Mouse (Mus musculus): ENCODE measurements around the gene H2-D1. TPM values are rescaled to one million over a fixed set of nuclear protein-coding genes. Genes with fewer than 3 reads are reported as not detected.
"Not testable (repeated sequence)": the region's sequence is repeated elsewhere in the genome, so short reads cannot be mapped to it uniquely, and the experiment has no call there.

H2-D1 gene
- polyA plus RNA-seq, 1 experiment from 2014 or later: 555 TPM

- no peak for DNase-seq (ENCODE audit: low spot score)
Measured at GRCm38 (mm10) chr17:35303271-35303670, 40.7 kb downstream of the H2-D1 start.

DNA sequence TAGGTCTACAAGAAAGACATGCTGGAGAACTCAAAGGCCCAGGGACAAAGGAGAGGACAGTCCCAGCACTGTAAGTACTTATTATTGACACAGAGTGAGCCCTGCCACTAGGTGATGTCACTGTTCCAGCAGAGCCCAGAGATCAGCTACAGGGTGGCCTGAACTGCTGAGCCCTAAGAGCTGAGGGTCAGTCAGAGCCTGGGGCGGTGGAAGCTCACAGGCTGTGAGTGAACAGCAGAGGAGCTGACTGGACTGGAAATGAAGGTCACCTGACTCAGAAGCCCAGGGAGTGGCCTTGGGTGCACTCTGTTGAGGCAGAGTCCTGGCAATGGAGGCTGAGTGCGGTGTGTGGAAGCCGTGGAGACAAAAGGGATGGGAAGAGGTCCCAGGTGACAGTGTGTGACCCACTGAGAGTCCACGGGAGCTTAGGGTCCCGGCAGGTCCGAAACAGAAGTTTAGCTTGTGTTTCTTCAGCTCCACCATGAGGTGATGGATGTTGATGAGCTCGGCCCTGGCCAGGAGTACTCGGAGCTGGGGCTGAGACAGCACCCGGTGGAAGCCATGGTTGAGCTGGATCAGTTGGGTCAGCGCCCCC, 41.3 kb downstream of the H2-D1 start:
- DNase-seq (ENCODE audit: low spot score): no peak

DNA sequence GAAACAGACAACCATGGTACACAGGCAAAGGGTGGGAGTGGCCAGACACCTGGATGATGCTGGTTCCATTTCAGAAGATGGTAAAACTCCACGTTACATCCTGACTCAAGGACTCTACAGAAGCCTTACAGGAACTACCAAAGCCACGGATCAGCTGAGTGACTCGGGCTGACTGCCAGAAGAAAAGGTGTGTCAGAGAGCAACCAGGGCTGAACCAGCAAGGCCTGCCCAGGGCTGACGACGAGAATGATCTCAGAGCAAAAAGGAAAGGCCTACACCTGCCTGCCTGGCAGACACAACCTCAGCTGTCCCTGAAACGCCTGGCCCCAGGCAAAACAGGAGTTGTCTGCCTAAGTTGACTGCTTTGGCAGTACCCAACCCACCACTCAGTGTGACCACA, 41.9 kb downstream of the H2-D1 start:
- DNase-seq (ENCODE audit: low spot score): no peak

DNA sequence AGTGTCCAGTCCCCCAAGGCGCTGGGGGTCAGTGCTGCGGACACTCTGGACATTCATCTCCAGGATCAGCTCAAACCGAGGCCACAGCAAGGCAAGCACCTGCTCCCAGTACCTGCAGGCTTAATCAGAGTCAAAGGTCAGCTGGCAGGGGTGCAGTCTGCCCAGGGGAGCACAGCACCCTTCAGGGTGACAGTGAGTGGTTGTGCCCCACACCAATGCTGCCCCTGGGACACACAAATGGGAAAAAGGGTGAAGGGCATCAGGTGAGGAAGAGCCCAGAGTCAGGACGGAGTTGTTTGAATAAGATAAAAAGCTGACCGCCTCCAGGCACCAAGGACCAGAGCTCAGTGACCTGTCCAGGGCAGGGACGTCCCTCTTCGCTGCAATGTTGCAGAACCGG, 42.4 kb downstream of the H2-D1 start:
- not testable (repeated sequence) for DNase-seq (ENCODE audit: low spot score)

Small RNAs within 50 kb of the gene (microRNA-seq; reads per million reads assigned to microRNA genes)
- gene Mir6975 (ENCODE audit: borderline number of aligned reads) (2.1 reads per million), gene Mir8094 (ENCODE audit: borderline number of aligned reads) (not detected)

Other genes starting within 250 kb of the H2-D1 start
- gene Vwa7, start 246.2 kb upstream of the H2-D1 start, polyA plus RNA-seq (2015; fragmentation: Nextera tagmentation; extraction: Ambion mirVana): 0.26 and 0.36 TPM in 2 replicates
- 18.2 and 22.5 TPM in 2 replicates for gene Sapcd1, start 234.7 kb upstream of the H2-D1 start, polyA plus RNA-seq (2015; fragmentation: Nextera tagmentation; extraction: Ambion mirVana)
- 8.9 and 13.5 TPM in 2 replicates for gene Msh5, start 216.0 kb upstream of the H2-D1 start, polyA plus RNA-seq (2015; fragmentation: Nextera tagmentation; extraction: Ambion mirVana)
- 501 and 524 TPM in 2 replicates for gene Clic1, start 212.8 kb upstream of the H2-D1 start, polyA plus RNA-seq (2015; fragmentation: Nextera tagmentation; extraction: Ambion mirVana)
- gene Ddah2, start 203.7 kb upstream of the H2-D1 start, polyA plus RNA-seq (2015; fragmentation: Nextera tagmentation; extraction: Ambion mirVana): 51.6 and 57.5 TPM in 2 replicates
- 0.27 and 0.57 TPM in 2 replicates for gene Ly6g6c, start 197.3 kb upstream of the H2-D1 start, polyA plus RNA-seq (2015; fragmentation: Nextera tagmentation; extraction: Ambion mirVana)
- gene Mpig6b, start 196.5 kb upstream of the H2-D1 start, polyA plus RNA-seq (2015; fragmentation: Nextera tagmentation; extraction: Ambion mirVana): 0.06 and 0.08 TPM in 2 replicates
- gene Ly6g6e, start 185.8 kb upstream of the H2-D1 start, polyA plus RNA-seq (2015; fragmentation: Nextera tagmentation; extraction: Ambion mirVana): 0.89 and 1.0 TPM in 2 replicates
- gene Ly6g6d, start 184.7 kb upstream of the H2-D1 start, polyA plus RNA-seq (2015; fragmentation: Nextera tagmentation; extraction: Ambion mirVana): 0.55 and 0.60 TPM in 2 replicates
- gene Ly6g6f, start 177.1 kb upstream of the H2-D1 start, polyA plus RNA-seq (2015; fragmentation: Nextera tagmentation; extraction: Ambion mirVana): 0.12 TPM in 1 of 2 replicates, not detected in the other
- gene Abhd16a, start 173.5 kb upstream of the H2-D1 start, polyA plus RNA-seq (2015; fragmentation: Nextera tagmentation; extraction: Ambion mirVana): 85.3 and 90.6 TPM in 2 replicates
- 0.37 TPM in 1 of 2 replicates, not detected in the other for gene Ly6g5c, start 154.5 kb upstream of the H2-D1 start, polyA plus RNA-seq (2015; fragmentation: Nextera tagmentation; extraction: Ambion mirVana)
- 3.7 and 4.0 TPM in 2 replicates for gene Ly6g5b, start 147.3 kb upstream of the H2-D1 start, polyA plus RNA-seq (2015; fragmentation: Nextera tagmentation; extraction: Ambion mirVana)
- 26.9 and 31.2 TPM in 2 replicates for gene Gpank1, start 141.3 kb upstream of the H2-D1 start, polyA plus RNA-seq (2015; fragmentation: Nextera tagmentation; extraction: Ambion mirVana)
- gene Csnk2b, start 140.7 kb upstream of the H2-D1 start, polyA plus RNA-seq (2015; fragmentation: Nextera tagmentation; extraction: Ambion mirVana): 348 and 353 TPM in 2 replicates
- gene D17H6S53E, start 136.4 kb upstream of the H2-D1 start, polyA plus RNA-seq (2015; fragmentation: Nextera tagmentation; extraction: Ambion mirVana): 11.2 and 14.7 TPM in 2 replicates
- 0.18 and 0.21 TPM in 2 replicates for gene Apom, start 130.7 kb upstream of the H2-D1 start, polyA plus RNA-seq (2015; fragmentation: Nextera tagmentation; extraction: Ambion mirVana)
- 42.3 and 48.0 TPM in 2 replicates for gene Bag6, start 127.6 kb upstream of the H2-D1 start, polyA plus RNA-seq (2015; fragmentation: Nextera tagmentation; extraction: Ambion mirVana)
- 81.3 and 113 TPM in 2 replicates for gene Prrc2a, start 97.8 kb upstream of the H2-D1 start, polyA plus RNA-seq (2015; fragmentation: Nextera tagmentation; extraction: Ambion mirVana)
- 45.2 and 47.2 TPM in 2 replicates for gene Aif1, start 86.7 kb upstream of the H2-D1 start, polyA plus RNA-seq (2015; fragmentation: Nextera tagmentation; extraction: Ambion mirVana)
- 35.3 and 41.8 TPM in 2 replicates for gene Lst1, start 74.3 kb upstream of the H2-D1 start, polyA plus RNA-seq (2015; fragmentation: Nextera tagmentation; extraction: Ambion mirVana)
- 144 and 167 TPM in 2 replicates for gene Ltb, start 68.3 kb upstream of the H2-D1 start, polyA plus RNA-seq (2015; fragmentation: Nextera tagmentation; extraction: Ambion mirVana)
- gene Tnf, start 60.7 kb upstream of the H2-D1 start, polyA plus RNA-seq (2015; fragmentation: Nextera tagmentation; extraction: Ambion mirVana): 4.2 and 5.7 TPM in 2 replicates
- gene Lta, start 57.4 kb upstream of the H2-D1 start, polyA plus RNA-seq (2015; fragmentation: Nextera tagmentation; extraction: Ambion mirVana): 4.4 and 4.7 TPM in 2 replicates
- gene Gm16181, start 41.9 kb upstream of the H2-D1 start, polyA plus RNA-seq (2015; fragmentation: Nextera tagmentation; extraction: Ambion mirVana): 0.26 and 0.69 TPM in 2 replicates
- gene Atp6v1g2, start 29.1 kb upstream of the H2-D1 start, polyA plus RNA-seq (2015; fragmentation: Nextera tagmentation; extraction: Ambion mirVana): 1.3 and 1.8 TPM in 2 replicates
- gene Nfkbil1, start 26.9 kb upstream of the H2-D1 start, polyA plus RNA-seq (2015; fragmentation: Nextera tagmentation; extraction: Ambion mirVana): 14.0 and 16.8 TPM in 2 replicates
- 423 and 446 TPM in 2 replicates for gene Ddx39b, start 21.0 kb upstream of the H2-D1 start, polyA plus RNA-seq (2015; fragmentation: Nextera tagmentation; extraction: Ambion mirVana)
- 1.4 and 1.9 TPM in 2 replicates for gene H2-Q1, start 57.7 kb downstream of the H2-D1 start, polyA plus RNA-seq (2015; fragmentation: Nextera tagmentation; extraction: Ambion mirVana)
- gene H2-Q2, start 79.5 kb downstream of the H2-D1 start, polyA plus RNA-seq (2015; fragmentation: Nextera tagmentation; extraction: Ambion mirVana): 68.4 and 69.8 TPM in 2 replicates
- gene H2-Q4, start 116.9 kb downstream of the H2-D1 start, polyA plus RNA-seq (2015; fragmentation: Nextera tagmentation; extraction: Ambion mirVana): 15.1 and 18.4 TPM in 2 replicates
- gene H2-Q6, start 162.1 kb downstream of the H2-D1 start, polyA plus RNA-seq (2015; fragmentation: Nextera tagmentation; extraction: Ambion mirVana): 22.7 and 22.9 TPM in 2 replicates
- 37.3 and 38.8 TPM in 2 replicates for gene H2-Q7, start 176.4 kb downstream of the H2-D1 start, polyA plus RNA-seq (2015; fragmentation: Nextera tagmentation; extraction: Ambion mirVana)
- gene H2-Q10, start 207.4 kb downstream of the H2-D1 start, polyA plus RNA-seq (2015; fragmentation: Nextera tagmentation; extraction: Ambion mirVana): 3.3 and 3.8 TPM in 2 replicates
- 0.44 and 0.62 TPM in 2 replicates for gene Pou5f1, start 243.3 kb downstream of the H2-D1 start, polyA plus RNA-seq (2015; fragmentation: Nextera tagmentation; extraction: Ambion mirVana)